Mouse (Mus musculus) ES-Bruce4 (cell line): ENCODE results near the gene Cd83.

ENCODE experiments used
- CTCF ChIP-seq: IDR thresholded peaks from one replicate; pipeline ENCODE4 v1.8.1; 2011; ENCODE audit warnings: low read depth, low read length
- POLR2A ChIP-seq: IDR thresholded peaks from one replicate; pipeline ENCODE4 v1.8.1; 2011; ENCODE audit warnings: low read length; ENCODE audit not compliant: insufficient read depth

- no peak for TF ChIP-seq POLR2A
- no peak for TF ChIP-seq CTCF
These were observed at the start of gene Cd83 for GRCm38 (mm10) chr13:43784725-43785711.
